Mouse (Mus musculus) embryonic facial prominence, embryonic 13.5 days (tissue): ENCODE measurements around the gene Ttc7. TPM values are rescaled to one million over a fixed set of nuclear protein-coding genes. Genes with fewer than 3 reads are reported as not detected.
A peak's percentile ranks its signal among the peaks of the same experiment; 100 is the strongest.

Experiments used
- ATAC-seq: fragments of 200-750 bp; cut with Nextera tagmentation; 2 replicates; pipeline ENCODE4 v1.8.0; 2017; ENCODE audit warnings: low read depth; ENCODE audit not compliant: insufficient number of reproducible peaks, insufficient read depth, low FRiP score, low TSS enrichment
- H3K27ac ChIP-seq: fragments of 300-500 bp; sonication (generic); 2 replicates; pipeline ENCODE4 v1.5.1; 2015; ENCODE audit warnings: moderate library complexity, mild to moderate bottlenecking, inconsistent platforms
- H3K27me3 ChIP-seq: fragments of 300-500 bp; sonication (generic); 2 replicates; pipeline ENCODE4 v1.6.1; 2015; ENCODE audit warnings: mild to moderate bottlenecking, inconsistent platforms
- H3K36me3 ChIP-seq: fragments of 300-500 bp; sonication (generic); 2 replicates; pipeline ENCODE4 v1.6.1; 2015; ENCODE audit warnings: mild to moderate bottlenecking, inconsistent platforms
- H3K4me1 ChIP-seq: fragments of 300-500 bp; sonication (generic); 2 replicates; pipeline ENCODE4 v1.6.1; 2015; ENCODE audit warnings: inconsistent platforms
- H3K4me2 ChIP-seq: fragments of 300-500 bp; sonication (generic); 2 replicates; pipeline ENCODE4 v1.6.1; 2015; ENCODE audit warnings: moderate library complexity, mild to moderate bottlenecking, inconsistent platforms
- H3K4me3 ChIP-seq: fragments of 300-500 bp; sonication (generic); 2 replicates; pipeline ENCODE4 v1.5.1; 2015; ENCODE audit warnings: mild to moderate bottlenecking, inconsistent platforms
- H3K9ac ChIP-seq: fragments of 300-500 bp; sonication (generic); 2 replicates; pipeline ENCODE4 v1.6.1; 2015; ENCODE audit warnings: mild to moderate bottlenecking, inconsistent platforms
- H3K9me3 ChIP-seq: fragments of 300-500 bp; sonication (generic); 2 replicates; pipeline ENCODE4 v1.6.1; 2016; ENCODE audit warnings: inconsistent platforms
- WGBS: fragments of 180-500 bp; shearing (Covaris S2); methylation state at CpG from one replicate; pipeline ENCODE4 v1.1.7; 2015; ENCODE audit warnings: mixed read lengths; 5-methylcytosine and 5-hydroxymethylcytosine counted together
- polyA plus RNA-seq: library from polyadenylated mRNA; unstranded; fragments of >200 nt; fragmentation: Nextera tagmentation; extraction: Ambion mirVana; gene quantifications from 2 replicates; pipeline ENCODE4 v1.2.1, GENCODE M21; 2015

Gene Ttc7
- polyA plus RNA-seq = 6.4 and 7.2 TPM in 2 replicates

DNA sequence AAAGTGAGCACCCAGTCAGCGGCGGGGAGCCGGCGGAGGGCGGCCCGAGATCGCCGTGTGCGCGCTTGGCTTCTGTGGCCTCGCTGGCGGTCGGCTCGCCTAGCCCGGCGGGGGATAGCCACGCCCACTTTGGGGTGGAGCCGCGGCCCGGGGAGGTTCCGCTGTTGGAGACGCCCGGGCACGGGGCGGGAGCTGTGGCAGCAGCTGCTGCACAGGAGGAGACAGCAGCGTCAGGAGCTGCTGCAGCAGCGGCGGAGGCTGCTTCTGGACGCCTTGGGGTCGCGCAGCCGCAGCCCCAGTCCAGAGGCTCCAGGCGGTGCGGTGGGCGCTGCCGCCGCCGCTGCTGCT lies at the start of gene Ttc7:
Gene Ttc7, plus strand, starts transcription at position 181 of the 348 bp plus-strand sequence.
- WGBS = under 1% methylated on average over 38 of the region's 38 CpGs
- peak within 1 kb of the TSS; percentile 94 for H3K27ac ChIP-seq
- no peaks in the 10 kb centered on the region for H3K36me3 ChIP-seq
- H3K4me2 ChIP-seq = peak within 1 kb of the TSS; percentile 97
- H3K4me3 ChIP-seq = peak within 1 kb of the TSS; percentile 82
- H3K4me1 ChIP-seq = peaks cover 43% of the 10 kb centered on the region
- H3K9ac ChIP-seq = peak within 1 kb of the TSS; percentile 87
- ATAC-seq = peak; percentile 93
- H3K27me3 ChIP-seq = peaks cover 37% of the 10 kb centered on the region
- no peaks in the 10 kb centered on the region for H3K9me3 ChIP-seq

DNA sequence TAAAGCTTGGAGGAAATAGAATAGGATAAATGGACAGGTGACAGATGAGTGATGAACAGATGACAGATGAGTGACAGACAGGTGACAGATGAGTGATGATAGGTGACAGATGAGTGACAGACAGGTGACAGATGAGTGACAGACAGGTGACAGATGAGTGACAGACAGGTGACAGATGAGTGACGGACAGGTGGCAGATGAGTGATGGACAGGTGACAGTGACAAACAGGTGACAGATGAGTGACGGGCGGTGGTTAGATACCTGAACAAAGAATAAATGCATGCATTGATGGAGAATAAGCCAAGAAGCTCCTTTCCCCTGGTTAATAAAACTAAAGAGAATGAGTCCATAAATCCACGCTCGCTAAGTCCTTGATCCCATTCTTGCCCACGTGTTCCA lies 47.7 kb upstream of the Ttc7 start:
- WGBS = 90% methylated on average over 6 of the region's 6 CpGs
- no peaks in the 10 kb centered on the region for H3K36me3 ChIP-seq
- H3K27ac ChIP-seq = no peak overlapping the region
- H3K9me3 ChIP-seq = no peaks in the 10 kb centered on the region
- no peaks in the 10 kb centered on the region for H3K27me3 ChIP-seq
- H3K4me2 ChIP-seq = no peak overlapping the region
- peaks cover 16% of the 10 kb centered on the region for H3K4me1 ChIP-seq
- no peak for ATAC-seq
- H3K9ac ChIP-seq = no peak overlapping the region
- H3K4me3 ChIP-seq = no peak overlapping the region

DNA sequence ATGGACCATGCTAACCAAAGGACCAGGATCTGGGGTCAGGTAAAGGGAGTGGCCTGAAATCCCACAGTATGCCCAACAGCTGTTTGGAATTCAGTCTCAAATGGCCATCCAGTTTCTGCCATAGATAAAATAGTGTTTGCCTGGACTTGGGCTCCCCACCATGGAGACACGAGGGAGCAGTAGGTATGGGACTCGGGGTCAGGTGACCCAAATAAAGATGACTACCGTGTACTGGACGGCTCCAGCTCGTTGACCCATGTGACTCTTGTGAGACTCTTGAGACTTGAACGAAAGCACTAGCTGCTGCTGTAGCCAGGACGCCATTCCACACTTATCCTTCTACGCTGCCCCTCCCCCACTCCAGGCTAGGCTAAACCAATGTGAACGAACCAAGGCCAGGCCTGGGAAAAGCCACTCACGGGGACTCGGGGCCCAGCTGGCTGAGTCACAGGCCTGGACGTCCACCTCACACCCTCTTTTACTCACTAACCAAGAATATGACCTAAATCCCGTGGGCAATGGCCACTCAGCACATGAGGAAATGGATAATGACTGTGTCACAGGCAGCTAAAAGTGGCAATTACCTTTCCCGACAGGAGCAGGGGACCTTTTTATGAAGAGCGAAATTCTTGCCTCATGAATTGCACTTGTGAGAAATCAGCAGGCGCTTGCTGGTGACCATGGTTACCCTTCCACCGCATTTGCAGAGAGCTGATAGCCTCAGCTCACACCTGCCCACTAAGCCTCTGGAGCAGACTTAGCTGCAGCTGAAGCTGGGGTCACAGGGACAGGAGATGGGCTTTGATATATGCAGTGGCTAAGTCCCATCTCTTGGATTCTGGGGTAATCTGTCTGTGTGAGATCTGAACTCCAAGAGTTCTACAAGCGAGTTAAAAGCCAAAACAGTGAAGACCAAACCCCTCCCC lies 45.7 kb upstream of the Ttc7 start:
- 53% methylated on average over 18 of the region's 18 CpGs for WGBS
- H3K4me3 ChIP-seq = no peak overlapping the region
- H3K4me2 ChIP-seq = no peak overlapping the region
- H3K36me3 ChIP-seq = no peaks in the 10 kb centered on the region
- no peak for ATAC-seq
- no peak overlapping the region for H3K27ac ChIP-seq
- H3K4me1 ChIP-seq = peaks cover 16% of the 10 kb centered on the region
- no peak overlapping the region for H3K9ac ChIP-seq
- H3K9me3 ChIP-seq = 0 out of 2 replicates have a peak, but pooled peaks cover 3% of the 10 kb centered on the region
- no peaks in the 10 kb centered on the region for H3K27me3 ChIP-seq

DNA sequence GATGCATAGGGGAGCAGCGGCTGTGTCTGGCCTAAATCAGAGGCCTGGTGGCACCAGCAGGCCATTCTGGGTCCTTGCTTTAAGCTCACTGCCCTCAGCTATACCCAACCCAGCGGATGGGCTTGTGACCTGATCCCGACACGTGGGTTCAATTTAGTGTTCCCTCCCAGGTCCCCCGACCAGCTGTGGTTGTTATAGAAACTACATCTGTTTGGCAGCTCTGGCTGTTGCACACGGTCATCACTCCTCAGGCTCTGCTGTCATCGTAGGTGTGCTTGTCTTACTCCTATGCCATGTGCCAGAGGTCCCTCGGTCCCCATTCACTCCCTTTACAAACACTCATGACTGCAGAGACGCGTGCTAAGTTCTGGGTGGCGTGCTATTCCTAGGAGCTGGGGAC lies 44.9 kb upstream of the Ttc7 start:
- H3K27ac ChIP-seq = no peak overlapping the region
- no peak for ATAC-seq
- 43% methylated on average over 11 of the region's 11 CpGs for WGBS
- H3K4me1 ChIP-seq = peaks cover 16% of the 10 kb centered on the region
- H3K4me2 ChIP-seq = no peak overlapping the region
- H3K27me3 ChIP-seq = no peaks in the 10 kb centered on the region
- no peaks in the 10 kb centered on the region for H3K36me3 ChIP-seq
- no peak overlapping the region for H3K9ac ChIP-seq
- no peak overlapping the region for H3K4me3 ChIP-seq
- H3K9me3 ChIP-seq = 0 out of 2 replicates have a peak, but pooled peaks cover 3% of the 10 kb centered on the region

DNA sequence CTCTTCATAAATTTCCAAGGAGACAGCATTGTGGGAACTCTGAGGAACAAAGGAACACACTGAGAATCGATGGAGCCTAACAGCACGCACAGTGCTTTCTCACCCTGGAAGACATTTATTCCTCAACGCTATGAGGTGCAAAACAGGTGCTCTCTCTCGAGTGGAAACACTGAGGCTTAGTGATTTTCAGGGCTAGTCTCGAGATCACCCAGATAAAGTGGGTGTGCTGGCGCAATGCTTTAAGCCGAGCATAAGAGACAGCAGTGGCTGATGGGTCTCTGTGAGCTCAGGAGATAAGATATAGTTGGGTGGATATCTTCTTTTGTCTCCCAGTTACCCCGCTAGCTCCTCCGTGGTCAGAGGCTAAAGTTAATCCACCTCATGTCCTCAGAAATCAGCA lies 36.6 kb upstream of the Ttc7 start:
- peaks cover 15% of the 10 kb centered on the region for H3K4me1 ChIP-seq
- no peak for ATAC-seq
- no peak overlapping the region for H3K4me2 ChIP-seq
- H3K9me3 ChIP-seq = 0 out of 2 replicates have a peak, but pooled peaks cover 3% of the 10 kb centered on the region
- no peaks in the 10 kb centered on the region for H3K36me3 ChIP-seq
- no peak overlapping the region for H3K9ac ChIP-seq
- no peak overlapping the region for H3K4me3 ChIP-seq
- no peak overlapping the region for H3K27ac ChIP-seq
- no peaks in the 10 kb centered on the region for H3K27me3 ChIP-seq
- 80% methylated on average over 9 of the region's 9 CpGs for WGBS

DNA sequence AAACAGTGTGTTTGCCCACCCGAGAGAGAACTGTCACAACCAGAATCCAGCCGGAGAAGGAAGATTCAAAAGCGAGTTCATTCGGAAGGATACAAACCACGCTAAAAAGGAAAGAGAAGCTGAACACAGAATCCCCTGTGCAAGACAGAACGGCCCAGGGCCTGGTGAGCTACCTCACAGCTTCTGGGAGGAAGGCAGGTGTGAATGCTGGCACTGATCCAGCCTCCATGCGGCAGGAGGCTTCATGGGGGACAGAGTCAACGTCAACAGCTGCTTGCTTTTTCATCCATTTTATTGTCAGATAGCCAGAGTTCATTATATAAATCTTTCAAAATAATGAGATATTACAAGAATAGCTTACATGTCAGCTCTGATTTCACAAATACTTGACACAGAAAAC lies 28.3 kb upstream of the Ttc7 start:
- Histone ChIP-seq H3K9me3 (no peaks in the 10 kb centered on the region), H3K9ac (no peak overlapping the region), H3K27ac (no peak overlapping the region), H3K36me3 (peaks cover 57% of the 10 kb centered on the region), H3K4me2 (no peak overlapping the region), H3K27me3 (no peaks in the 10 kb centered on the region), H3K4me3 (no peak overlapping the region), H3K4me1 (no peaks in the 10 kb centered on the region)
- no peak for ATAC-seq
- 73% methylated on average over 8 of the region's 8 CpGs for WGBS

DNA sequence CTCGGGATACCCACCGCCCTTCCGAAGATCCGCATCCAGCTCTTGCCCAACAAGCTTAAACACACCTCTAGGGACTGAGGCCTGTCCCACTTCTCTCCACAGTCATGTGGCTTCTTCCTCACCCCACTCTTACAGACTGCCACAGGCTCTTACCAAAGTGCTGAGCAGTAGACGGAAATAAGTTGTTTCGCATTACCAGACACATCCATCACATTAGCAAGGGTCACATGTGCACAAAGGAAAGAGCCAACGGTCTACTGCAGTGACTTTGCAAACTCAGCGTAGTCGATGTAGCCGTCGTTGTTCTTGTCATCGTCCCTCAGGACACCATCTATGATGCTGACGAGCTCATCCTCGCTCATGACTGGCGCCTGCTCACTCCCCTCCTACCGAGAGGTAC lies 27.0 kb upstream of the Ttc7 start:
- no peaks in the 10 kb centered on the region for H3K9me3 ChIP-seq
- 89% methylated on average over 16 of the region's 16 CpGs for WGBS
- H3K4me1 ChIP-seq = no peaks in the 10 kb centered on the region
- H3K4me2 ChIP-seq = no peak overlapping the region
- no peaks in the 10 kb centered on the region for H3K27me3 ChIP-seq
- H3K36me3 ChIP-seq = peaks cover 70% of the 10 kb centered on the region
- no peak overlapping the region for H3K27ac ChIP-seq
- H3K4me3 ChIP-seq = no peak overlapping the region
- ATAC-seq = no peak
- H3K9ac ChIP-seq = no peak overlapping the region

DNA sequence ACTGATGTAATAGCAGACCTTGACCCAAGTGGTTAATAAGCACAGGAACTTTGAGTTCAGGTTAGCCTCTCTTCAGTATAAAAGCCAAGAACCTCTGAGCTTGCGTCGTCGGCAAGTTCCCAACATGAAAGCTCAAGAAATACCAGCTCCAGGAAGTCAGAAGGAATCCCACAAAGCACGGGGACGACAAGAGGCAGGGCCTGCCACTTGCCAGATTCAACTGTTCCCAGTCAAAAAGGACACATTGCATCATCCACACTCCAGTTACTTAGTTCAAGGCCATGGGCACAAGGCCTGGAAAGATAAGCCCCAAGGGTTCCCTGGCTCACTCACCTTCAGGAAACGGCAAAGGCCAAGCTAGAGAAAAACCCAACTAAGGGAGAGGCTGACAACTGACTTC lies 19.3 kb upstream of the Ttc7 start:
- Histone ChIP-seq H3K36me3 (peaks cover 55% of the 10 kb centered on the region), H3K4me3 (no peak overlapping the region), H3K27ac (no peak overlapping the region), H3K9ac (no peak overlapping the region), H3K4me2 (no peak overlapping the region), H3K9me3 (0 out of 2 replicates have a peak, but pooled peaks cover 6% of the 10 kb centered on the region), H3K27me3 (no peaks in the 10 kb centered on the region), H3K4me1 (peaks cover 15% of the 10 kb centered on the region)
- no peak for ATAC-seq
- 94% methylated on average over 6 of the region's 6 CpGs for WGBS

DNA sequence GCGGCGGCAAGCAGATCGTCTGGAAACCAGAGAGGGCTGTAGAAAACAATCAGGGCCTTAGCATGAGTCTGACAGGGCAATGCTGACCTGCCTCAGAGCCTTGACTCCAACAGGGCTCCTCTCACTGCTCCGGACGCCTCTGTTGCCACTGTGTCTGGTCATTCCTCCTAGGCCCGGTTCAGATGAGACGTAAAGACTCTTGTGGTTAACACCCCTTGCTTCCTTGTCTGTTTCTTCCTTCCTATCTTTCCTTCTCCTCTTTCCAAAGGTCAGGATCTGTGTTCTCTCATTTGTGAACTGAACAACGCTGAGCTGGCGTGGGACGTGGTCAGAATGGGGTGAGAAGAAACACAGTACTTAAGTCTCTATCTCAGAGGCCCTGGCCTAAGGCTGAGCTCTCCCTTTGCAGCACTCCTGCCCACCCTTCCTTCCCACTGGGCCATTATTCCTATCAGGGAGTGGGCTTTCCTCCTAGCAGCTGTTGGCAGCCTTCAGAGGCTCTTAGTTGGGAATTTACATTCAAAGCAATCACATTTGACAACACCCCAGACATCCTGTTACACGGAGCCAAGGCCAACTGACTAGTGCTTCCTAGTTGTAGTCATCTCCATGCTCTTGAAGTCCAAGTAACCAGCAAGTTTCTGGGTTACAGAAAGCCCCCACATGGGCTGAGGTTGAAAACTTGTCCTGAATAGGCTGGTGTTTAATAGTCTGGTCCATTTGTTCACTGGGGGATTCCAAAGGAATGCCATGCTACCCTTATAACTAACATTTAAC lies 18.4 kb upstream of the Ttc7 start:
- Histone ChIP-seq H3K27me3 (no peaks in the 10 kb centered on the region), H3K9ac (peak overlapping the region; percentile 95), H3K36me3 (peaks cover 49% of the 10 kb centered on the region), H3K9me3 (0 out of 2 replicates have a peak, but pooled peaks cover 6% of the 10 kb centered on the region), H3K4me3 (peak overlapping the region; percentile 91), H3K4me2 (peak overlapping the region; percentile 82), H3K4me1 (peaks cover 15% of the 10 kb centered on the region), H3K27ac (no peak overlapping the region)
- WGBS = 88% methylated on average over 11 of the region's 11 CpGs
- no peak for ATAC-seq

DNA sequence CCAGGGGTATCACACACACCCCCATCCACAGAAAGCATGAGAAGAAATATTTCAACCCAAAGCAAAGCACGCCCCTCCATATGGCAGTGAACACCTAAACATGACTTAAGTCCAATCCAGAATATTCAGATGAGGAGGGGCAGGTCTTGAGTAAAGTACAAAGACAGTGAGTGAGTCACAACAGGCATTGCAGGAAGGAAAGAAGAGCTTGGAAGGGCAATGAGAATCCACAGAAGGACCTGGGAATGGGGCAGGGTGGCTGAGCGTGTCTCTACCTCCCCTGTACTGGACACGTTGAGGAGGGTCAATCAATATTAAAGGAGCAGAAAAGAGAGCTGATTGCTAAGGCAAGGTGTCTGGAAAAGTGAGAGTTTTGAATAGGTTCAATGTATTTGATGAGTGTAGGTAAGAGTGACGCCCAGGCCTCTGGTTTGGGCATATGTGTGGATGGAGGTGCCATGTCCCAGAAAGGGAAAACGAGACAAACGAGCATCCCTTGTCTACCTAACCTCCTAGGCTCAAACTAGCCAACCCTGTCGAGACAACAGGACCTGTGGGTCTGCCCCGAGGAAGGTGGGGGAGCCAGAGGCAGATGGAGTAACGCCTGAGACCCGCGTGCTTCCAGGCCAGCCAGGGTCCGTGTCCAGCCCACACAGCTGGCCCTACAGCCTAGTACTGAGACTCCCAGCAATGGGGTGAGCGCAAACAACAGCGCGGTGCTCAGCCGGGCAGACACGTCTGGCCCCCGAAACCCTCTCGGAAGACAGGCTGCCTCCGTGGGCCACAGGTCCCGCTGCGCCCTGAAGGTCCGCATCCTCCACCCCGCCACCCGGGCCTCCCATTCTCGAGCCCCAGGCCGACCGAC lies 17.5 kb upstream of the Ttc7 start:
- ATAC-seq = peak; percentile 65
- WGBS = 7% methylated on average over 28 of the region's 28 CpGs
- Histone ChIP-seq H3K4me3 (peak overlapping the region; percentile 91), H3K4me1 (peaks cover 15% of the 10 kb centered on the region), H3K9ac (peak overlapping the region; percentile 95), H3K27ac (peak overlapping the region; percentile 78; the same call in 1 of the 2 replicates), H3K27me3 (no peaks in the 10 kb centered on the region), H3K36me3 (peaks cover 40% of the 10 kb centered on the region), H3K9me3 (0 out of 2 replicates have a peak, but pooled peaks cover 6% of the 10 kb centered on the region), H3K4me2 (peak overlapping the region; percentile 82)

DNA sequence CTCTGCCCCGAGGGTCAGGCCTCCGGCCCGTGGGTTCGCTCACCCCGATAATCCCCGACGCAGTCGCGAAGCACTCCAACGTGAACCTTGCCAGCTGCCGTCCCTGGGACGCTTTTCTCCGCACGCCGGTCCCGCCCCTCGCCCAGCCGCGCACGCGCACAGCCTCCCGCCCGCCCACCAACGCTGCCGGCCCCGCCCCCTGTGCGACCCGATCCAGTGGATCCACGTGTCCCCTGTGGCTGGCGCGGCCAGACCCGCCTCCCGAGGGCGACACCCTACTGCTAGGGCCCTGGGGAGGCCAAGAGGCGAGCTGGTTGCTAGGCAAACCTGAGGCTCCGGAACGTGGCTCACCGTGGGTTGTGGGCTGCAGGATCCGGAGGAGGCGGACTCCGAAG lies 16.9 kb upstream of the Ttc7 start, which contains the start of gene Mcfd2:
Gene Mcfd2, minus strand, starts transcription at position 144 of the 395 bp plus-strand sequence.
- under 1% methylated on average over 41 of the region's 41 CpGs for WGBS
- ATAC-seq = peak; percentile 87
- Histone ChIP-seq H3K27me3 (no peaks in the 10 kb centered on the region), H3K36me3 (peaks cover 33% of the 10 kb centered on the region), H3K4me2 (peak within 1 kb of the TSS; percentile 82), H3K4me3 (peak within 1 kb of the TSS; percentile 91), H3K9me3 (0 out of 2 replicates have a peak, but pooled peaks cover 6% of the 10 kb centered on the region), H3K27ac (peak within 1 kb of the TSS; percentile 78), H3K9ac (peak within 1 kb of the TSS; percentile 95), H3K4me1 (peaks cover 15% of the 10 kb centered on the region)
